Comparison of ENCODE assay signal across 9 mouse cellular contexts in the genomic region with DNA sequence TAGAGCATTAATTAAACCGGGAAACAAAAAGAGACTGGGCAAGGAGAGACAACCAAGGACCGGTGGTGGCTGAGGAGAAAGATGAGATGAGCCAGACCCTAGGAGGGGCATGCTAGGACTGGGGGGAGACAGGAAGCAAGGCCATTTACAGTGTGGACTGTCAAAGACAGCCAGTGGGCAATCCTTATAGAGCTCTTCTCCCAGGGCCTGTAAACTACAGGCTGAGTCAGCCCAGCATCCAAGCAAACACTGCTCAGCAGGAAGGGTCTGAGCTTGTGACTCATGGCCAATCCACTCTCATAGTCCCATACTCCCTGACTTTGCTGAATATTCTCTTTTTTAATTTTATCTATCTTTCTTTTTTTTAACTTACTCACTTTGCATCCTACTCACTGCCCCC.
"Had no signal": no experiment of that assay in that cellular context is flagged by ENCODE, and none has a peak within 500 bp of the region (broad histone marks: within the 10 kb centered on the region; RNA-seq: fewer than 3 reads in every experiment).

No protein-coding gene starts in this region.

- H3K27me3 ChIP-seq: limb, embryonic 13.5 days; midbrain, embryonic 13.5 days; neural tube, embryonic 12.5 days had no signal

- H3K4me2 ChIP-seq: limb, embryonic 13.5 days; midbrain, embryonic 13.5 days; neural tube, embryonic 12.5 days had no signal

- H3K36me3 ChIP-seq: limb, embryonic 13.5 days; midbrain, embryonic 13.5 days; neural tube, embryonic 12.5 days had no signal

- H3K9me3 ChIP-seq: limb, embryonic 13.5 days; midbrain, embryonic 13.5 days; neural tube, embryonic 12.5 days had no signal

- ATAC-seq: midbrain, embryonic 13.5 days had no signal

- H3K4me3 ChIP-seq: limb, embryonic 13.5 days; midbrain, embryonic 13.5 days; neural tube, embryonic 12.5 days had no signal

- H3K27ac ChIP-seq: liver, embryonic 14.5 days; midbrain, embryonic 13.5 days; neural tube, embryonic 12.5 days had no signal

- DNase-seq: kidney, postnatal 14 days; left cerebral cortex, postnatal 4 days; lung, adult 18-20 months; right cerebral cortex, postnatal 4 days; thymus, postnatal 36 days had no signal

- H3K9ac ChIP-seq: limb, embryonic 13.5 days; liver, embryonic 14.5 days; midbrain, embryonic 13.5 days; neural tube, embryonic 12.5 days had no signal
